Mouse (Mus musculus) lung, postnatal 0 days (tissue): ENCODE data around the gene Cfap54.

ENCODE experiments used
- CTCF ChIP-seq: IDR thresholded peaks from 2 replicates; pipeline ENCODE4 v1.5.1; 2016; ENCODE audit warnings: antibody characterized with exemption, mild to moderate bottlenecking
- EP300 ChIP-seq: IDR thresholded peaks from 2 replicates; pipeline ENCODE4 v1.6.1; 2016; ENCODE audit warnings: antibody characterized with exemption, mild to moderate bottlenecking, control low read depth

DNA sequence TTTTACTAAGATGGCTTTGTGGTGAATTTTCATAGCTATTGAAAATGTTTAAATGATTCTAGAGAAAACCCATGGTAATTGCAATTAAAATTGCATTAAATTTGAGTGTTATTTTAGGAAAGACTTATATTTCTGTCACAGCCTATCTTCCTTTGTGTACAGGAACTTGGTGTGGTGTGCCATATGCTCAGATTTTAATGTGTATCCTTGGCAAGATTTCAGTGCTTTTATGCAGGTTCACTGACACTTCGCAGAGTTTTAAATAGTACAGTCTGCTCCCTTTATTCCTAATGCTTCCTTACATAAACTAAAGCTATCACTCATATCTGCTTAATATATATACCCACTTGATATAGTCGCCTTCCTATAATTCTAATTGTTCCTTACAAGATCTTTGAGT lies 90.8 kb downstream of the Cfap54 start:
- TF ChIP-seq CTCF = no peak
- TF ChIP-seq EP300 = no peak
